Mouse (Mus musculus) thymus, adult 2 months (tissue): ENCODE measurements at regions not wholly inside any gene's neighbourhood (a gene's known extent, or its start where the extent isn't known, plus 50 kb on each side); places are given as distances from the start of the nearest gene placed in this dataset.

Experiments used
- CTCF ChIP-seq: fragments of 200-500 bp; IDR thresholded peaks from 2 replicates; pipeline ENCODE4 v1.5.1; 2012; ENCODE audit warnings: mild to moderate bottlenecking, control low read depth, low read length, moderate library complexity, borderline replicate concordance; ENCODE audit not compliant: control insufficient read depth, poor library complexity, insufficient read depth; ENCODE audit errors: extremely low read depth
- POLR2A ChIP-seq: fragments of 200-500 bp; IDR thresholded peaks from 2 replicates; pipeline ENCODE4 v1.6.1; 2012; ENCODE audit warnings: mild to moderate bottlenecking, low read length, control low read depth, moderate library complexity; ENCODE audit not compliant: control insufficient read depth, poor library complexity, insufficient read depth; ENCODE audit errors: extremely low read depth

GRCm38 (mm10) chr3:130955958-130956357 lies 154.3 kb upstream of the Lef1 start:
- TF ChIP-seq POLR2A (no peak), CTCF (no peak)
